In genomic region chr4:133887672-133888453, GRCm38 (mm10) we compare ENCODE assay signal across 8 mouse cellular contexts. TPM values are rescaled to one million over a fixed set of nuclear protein-coding genes. Genes with fewer than 3 reads are reported as not detected.
DNase-seq lines count a peak whose midpoint lies in the region; ATAC-seq and TF ChIP-seq lines count a peak whose summit lies in the region.

TSS of gene Rps6ka1 (minus strand) at chr4:133887797.

- under 1% methylated on average over 58 of the region's 61 CpGs for WGBS in forebrain, embryonic 13.5 days
- WGBS in heart, embryonic 16.5 days: under 1% methylated on average over 61 of the region's 61 CpGs
- WGBS in liver, embryonic 13.5 days (ENCODE audit: insufficient replicate concordance): under 1% methylated on average over 56 of the region's 61 CpGs

- H3K27me3 ChIP-seq in CH12.LX (replicated peaks): no peaks in the 10 kb centered on the region
- H3K27me3 ChIP-seq in forebrain, embryonic 13.5 days: peaks cover 9% of the 10 kb centered on the region; the same call in 1 of the 2 replicates
- H3K27me3 ChIP-seq in heart, embryonic 16.5 days (ENCODE audit: control insufficient read depth, insufficient read depth, low read length): no peaks in the 10 kb centered on the region
- H3K27me3 ChIP-seq in liver, embryonic 13.5 days: peaks cover 48% of the 10 kb centered on the region

- peak within 1 kb of the TSS; percentile 73 for H3K4me2 ChIP-seq in CH12.LX (ENCODE audit: insufficient read depth, low read depth, poor library complexity, severe bottlenecking)
- peak within 1 kb of the TSS; percentile 99 for H3K4me2 ChIP-seq in forebrain, embryonic 13.5 days
- H3K4me2 ChIP-seq in heart, embryonic 16.5 days (ENCODE audit: low read depth, low read length): peak within 1 kb of the TSS; percentile 96
- peak within 1 kb of the TSS; percentile 98 for H3K4me2 ChIP-seq in liver, embryonic 13.5 days

- H3K9ac ChIP-seq in CH12.LX (ENCODE audit: insufficient read depth, low read depth): peak within 1 kb of the TSS; percentile 56
- peak within 1 kb of the TSS; percentile 82 for H3K9ac ChIP-seq in forebrain, embryonic 13.5 days
- peak within 1 kb of the TSS; percentile 88 for H3K9ac ChIP-seq in heart, embryonic 16.5 days (ENCODE audit: low read length)
- H3K9ac ChIP-seq in liver, embryonic 13.5 days: peak within 1 kb of the TSS; percentile 75

- dilution Hi-C loops in CH12.LX (cut with MboI; ENCODE audit: extremely low pct_ligation_motif_present, extremely low pct_unique_long_range_greater_than_20kb, low sequenced_read_pairs): no loop called here

- peaks cover 11 to 38% of the 10 kb centered on the region in 2 experiments for H3K4me1 ChIP-seq in CH12.LX (ENCODE audit: control insufficient read depth in 1 of 2, insufficient read depth in 2 of 2)
- H3K4me1 ChIP-seq in forebrain, embryonic 13.5 days: peaks cover 13% of the 10 kb centered on the region
- H3K4me1 ChIP-seq in heart, embryonic 16.5 days (ENCODE audit: control insufficient read depth, insufficient read depth, low read length): peaks cover 6% of the 10 kb centered on the region
- H3K4me1 ChIP-seq in liver, embryonic 13.5 days (replicated peaks): peaks cover 32% of the 10 kb centered on the region

- DNase-seq in CH12.LX (ENCODE audit: extremely low read depth): peak; percentile 72
- DNase-seq in brain, embryonic 18.5 days (ENCODE audit: low read depth, low spot score): peak; percentile 61
- DNase-seq in kidney, postnatal 14 days: peak; percentile 89
- DNase-seq in liver, embryonic 13.5 days: no peak
- DNase-seq in neural tube, embryonic 10.5 days (ENCODE audit: extremely low spot score, low spot score): peak; percentile 92
- peak; percentile 76 for DNase-seq in testis, postnatal 10 days (ENCODE audit: low spot score)

- peaks cover 0 to 11% of the 10 kb centered on the region in 2 experiments for H3K36me3 ChIP-seq in CH12.LX (replicated peaks in 1 of 2; ENCODE audit: control insufficient read depth in 1 of 2, insufficient read depth in 1 of 2, low read length in 1 of 2)
- no peaks in the 10 kb centered on the region for H3K36me3 ChIP-seq in forebrain, embryonic 13.5 days (ENCODE audit: poor library complexity, severe bottlenecking)
- no peaks in the 10 kb centered on the region for H3K36me3 ChIP-seq in heart, embryonic 16.5 days (ENCODE audit: control insufficient read depth, insufficient read depth)
- H3K36me3 ChIP-seq in liver, embryonic 13.5 days: no peaks in the 10 kb centered on the region

- no peak; the same call in 1 of the 2 replicates for TF ChIP-seq RAD21 in CH12.LX (IDR thresholded peaks at IDR 0.05; ENCODE audit: low read depth, low read length)

- peak; percentile 92 for ATAC-seq in forebrain, embryonic 13.5 days
- ATAC-seq in heart, embryonic 16.5 days (replicated peaks; ENCODE audit: extremely low read depth, insufficient read depth, low FRiP score): peak; percentile 79
- peak; percentile 65 for ATAC-seq in liver, embryonic 13.5 days (ENCODE audit: low read depth)

- in situ Hi-C loops in CH12.LX (cut with MboI; ENCODE audit: low pct_ligation_motif_present, low pct_unique_long_range_greater_than_20kb, low sequenced_read_pairs): no loop called here

- peak; percentile 52; the same call in 1 of the 2 replicates for TF ChIP-seq POLR2A in CH12.LX (IDR thresholded peaks at IDR 0.05; ENCODE audit: low read depth, low read length)

- no peak for TF ChIP-seq EP300 in CH12.LX (IDR thresholded peaks at IDR 0.05; ENCODE audit: low read length)

- no peak within 1 kb of the TSS for H3K27ac ChIP-seq in CH12.LX (ENCODE audit: insufficient read depth, low read depth)
- H3K27ac ChIP-seq in forebrain, embryonic 13.5 days: peak within 1 kb of the TSS; percentile 58; the same call in 1 of the 2 replicates
- peak within 1 kb of the TSS; percentile 71 for H3K27ac ChIP-seq in heart, embryonic 16.5 days (ENCODE audit: low read length)
- H3K27ac ChIP-seq in liver, embryonic 13.5 days: peak within 1 kb of the TSS; percentile 9; the same call in 1 of the 2 replicates

- H3K4me3 ChIP-seq in CH12.LX (replicated peaks in 1 of 3; ENCODE audit: low read depth in 2 of 3, low read length in 2 of 3, poor library complexity in 1 of 3): peak within 1 kb of the TSS; percentile 73 to 82 (median 81)
- peak within 1 kb of the TSS; percentile 74 for H3K4me3 ChIP-seq in forebrain, embryonic 13.5 days
- peak within 1 kb of the TSS; percentile 89 for H3K4me3 ChIP-seq in heart, embryonic 16.5 days (ENCODE audit: low read length)
- H3K4me3 ChIP-seq in liver, embryonic 13.5 days (replicated peaks): peak within 1 kb of the TSS; percentile 75

- H3K9me3 ChIP-seq in CH12.LX (replicated peaks; ENCODE audit: low read length): no peaks in the 10 kb centered on the region
- H3K9me3 ChIP-seq in forebrain, embryonic 13.5 days (replicated peaks): no peaks in the 10 kb centered on the region
- H3K9me3 ChIP-seq in heart, embryonic 16.5 days (replicated peaks; ENCODE audit: control insufficient read depth, low read length): no peaks in the 10 kb centered on the region
- no peaks in the 10 kb centered on the region for H3K9me3 ChIP-seq in liver, embryonic 13.5 days (replicated peaks)

- no peaks in the 10 kb centered on the region for H3K79me2 ChIP-seq in CH12.LX (replicated peaks; ENCODE audit: control insufficient read depth, extremely low read depth, insufficient read depth, poor library complexity, severe bottlenecking)

- TF ChIP-seq CTCF in CH12.LX (conservative IDR thresholded peaks at IDR 0.05 in 1 of 2, IDR thresholded peaks at IDR 0.05 in 1 of 2; ENCODE audit: low read depth in 2 of 2, low read length in 2 of 2): peak in 1 of 2 experiments; percentile 88; a peak in 2 of 4 replicates

TF ChIP-seq in CH12.LX, 34 proteins besides CTCF, POLR2A, EP300 and RAD21:
- TF ChIP-seq NRF1 (IDR thresholded peaks at IDR 0.05; ENCODE audit: low read depth, low read length): peak; percentile 40; the same call in 1 of the 2 replicates
- peak; percentile 51 for TF ChIP-seq MXI1 (IDR thresholded peaks at IDR 0.05; ENCODE audit: low read depth, low read length)
- peak; percentile 77; the same call in 1 of the 2 replicates for TF ChIP-seq SIN3A (IDR thresholded peaks at IDR 0.05; ENCODE audit: low read length)
- TF ChIP-seq MAZ (IDR thresholded peaks at IDR 0.05; ENCODE audit: low read depth, low read length): peak; percentile 59; the same call in 1 of the 2 replicates
- peak; percentile 18; the same call in 1 of the 2 replicates for TF ChIP-seq SMC3 (IDR thresholded peaks at IDR 0.05; ENCODE audit: low read depth, low read length)
- no peak for TF ChIP-seq PAX5 (IDR thresholded peaks at IDR 0.05; ENCODE audit: low read length)
- TF ChIP-seq MEF2A (IDR thresholded peaks at IDR 0.05; ENCODE audit: borderline replicate concordance, low read depth, low read length): no peak
- TF ChIP-seq RCOR1 (conservative IDR thresholded peaks at IDR 0.05; ENCODE audit: low read depth, low read length): no peak
- TF ChIP-seq USF1 (IDR thresholded peaks at IDR 0.05; ENCODE audit: low read depth, low read length): no peak
- TF ChIP-seq NELFE (IDR thresholded peaks at IDR 0.05; ENCODE audit: low read depth, low read length): 0 out of 2 replicates have a peak, but pooled peaks have one; percentile 16
- TF ChIP-seq ZNF384 (IDR thresholded peaks at IDR 0.05; ENCODE audit: low read depth, low read length): peak; percentile 86
- peak; percentile 55; the same call in 1 of the 2 replicates for TF ChIP-seq ELF1 (IDR thresholded peaks at IDR 0.05; ENCODE audit: low read depth, low read length)
- 0 out of 2 replicates have a peak, but pooled peaks have one; percentile 16 for TF ChIP-seq BHLHE40 (IDR thresholded peaks at IDR 0.05; ENCODE audit: low read depth, low read length)
- TF ChIP-seq CHD2 (IDR thresholded peaks at IDR 0.05; ENCODE audit: low read length): peak; percentile 52; the same call in 1 of the 2 replicates
- 0 out of 2 replicates have a peak, but pooled peaks have one; percentile 18 for TF ChIP-seq HCFC1 (IDR thresholded peaks at IDR 0.05; ENCODE audit: low read depth, low read length)

RNA-seq across cellular contexts. Expression of gene Rps6ka1, which starts in this region (rescaled TPM):
- total RNA-seq in CH12.LX (2012; rRNA removed) (118 and 130 TPM in 2 replicates), CH12.LX (2014; rRNA removed) (70.4 and 72.5 TPM in 2 replicates)
- 113 and 123 TPM in 2 replicates for polyA plus RNA-seq in CH12.LX (2012; ENCODE audit: insufficient read length, low read depth)
- 14.5 and 15.2 TPM in 2 replicates for polyA plus RNA-seq in forebrain, embryonic 13.5 days (2015; fragmentation: Nextera tagmentation; extraction: Ambion mirVana)
- 18.7 and 19.7 TPM in 2 replicates for polyA plus RNA-seq in heart, embryonic 16.5 days (2015; fragmentation: Nextera tagmentation; extraction: Ambion mirVana)
- polyA plus RNA-seq in liver, embryonic 13.5 days (2015; fragmentation: Nextera tagmentation; extraction: Ambion mirVana): 50.3 and 54.2 TPM in 2 replicates
